Mouse (Mus musculus) mouse trophoblast stem cell (cell line): Measurements from ENCODE around the gene Gm28036.
"Not testable (repeated sequence)": the region's sequence is repeated elsewhere in the genome, so short reads cannot be mapped to it uniquely, and the experiment has no call there.

ENCODE experiments used
- in situ Hi-C, 2 experiments: fragments of 300-500 bp; cut with MseI, MboI; formaldehyde crosslinking; loops; 2 replicates in 1 of 2; 3 replicates in 1 of 2; pipeline ENCODE4 v1.15.1; 2025

Gene Gm28036

DNA sequence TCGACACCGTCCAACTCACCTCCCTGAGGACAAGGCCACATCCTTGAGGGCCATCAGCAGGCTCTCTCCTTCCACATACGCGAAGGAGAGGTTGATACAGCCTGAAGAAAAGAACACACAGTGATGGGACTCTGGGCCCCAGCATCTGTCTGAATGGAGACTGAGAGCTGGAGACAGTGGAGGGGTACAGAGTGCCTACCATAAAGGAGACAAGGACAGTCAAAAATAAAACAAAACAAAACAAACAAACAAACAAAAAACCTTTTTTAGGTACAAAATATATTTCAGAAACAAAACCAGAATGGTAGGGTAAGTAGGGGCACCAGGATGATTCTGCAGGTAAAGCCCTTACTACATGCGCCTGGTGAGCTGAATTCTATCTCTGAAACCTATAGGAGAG is at the start of gene Gm28036:
Gene Gm28036 (minus strand): TSS at position 101 of the 400 bp plus-strand sequence.
- in situ Hi-C loops: no loop called here

DNA sequence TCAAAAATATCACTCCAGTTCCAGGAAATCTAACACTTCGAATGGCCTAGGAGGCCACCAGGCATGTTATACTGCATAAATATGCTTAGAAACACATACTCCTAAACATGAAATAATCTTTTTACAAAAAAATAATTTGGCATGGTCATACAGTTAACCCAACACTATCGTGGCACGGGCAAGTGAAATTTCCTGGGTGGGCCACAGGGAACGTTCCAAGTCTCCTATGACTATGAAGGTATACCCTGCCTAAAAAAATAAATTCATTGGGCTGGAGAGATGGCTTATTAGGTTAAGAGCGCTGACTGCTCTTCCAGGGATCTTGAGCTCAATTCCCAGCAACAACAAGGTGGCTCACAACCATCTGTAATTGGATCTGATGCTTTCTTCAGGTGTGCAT is 39.7 kb upstream of the Gm28036 start:
- in situ Hi-C loops: no loop called here

DNA sequence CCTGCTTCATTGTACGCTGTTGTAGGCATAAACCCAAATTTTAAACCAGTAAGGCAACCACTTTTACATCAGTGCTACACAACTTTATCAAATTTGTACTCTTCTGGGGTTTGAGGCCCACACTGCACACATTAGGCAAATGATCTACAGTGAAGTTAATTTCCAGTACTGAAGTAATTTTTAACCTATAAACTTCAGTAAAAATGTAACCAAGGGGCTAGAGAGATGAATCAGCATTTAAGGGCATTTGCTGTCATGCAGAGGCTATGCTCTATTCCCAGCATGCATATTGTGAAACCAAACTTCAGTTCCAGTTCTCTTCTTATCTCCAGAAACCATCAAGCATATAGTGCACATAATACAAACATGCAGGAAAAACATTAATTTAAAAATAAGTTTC is 38.6 kb upstream of the Gm28036 start:
- in situ Hi-C loops: no loop called here

- in situ Hi-C loops: no loop called here
These were observed 24.6 kb upstream of the Gm28036 start for GRCm38 (mm10) chr2:156151538-156151937.

DNA sequence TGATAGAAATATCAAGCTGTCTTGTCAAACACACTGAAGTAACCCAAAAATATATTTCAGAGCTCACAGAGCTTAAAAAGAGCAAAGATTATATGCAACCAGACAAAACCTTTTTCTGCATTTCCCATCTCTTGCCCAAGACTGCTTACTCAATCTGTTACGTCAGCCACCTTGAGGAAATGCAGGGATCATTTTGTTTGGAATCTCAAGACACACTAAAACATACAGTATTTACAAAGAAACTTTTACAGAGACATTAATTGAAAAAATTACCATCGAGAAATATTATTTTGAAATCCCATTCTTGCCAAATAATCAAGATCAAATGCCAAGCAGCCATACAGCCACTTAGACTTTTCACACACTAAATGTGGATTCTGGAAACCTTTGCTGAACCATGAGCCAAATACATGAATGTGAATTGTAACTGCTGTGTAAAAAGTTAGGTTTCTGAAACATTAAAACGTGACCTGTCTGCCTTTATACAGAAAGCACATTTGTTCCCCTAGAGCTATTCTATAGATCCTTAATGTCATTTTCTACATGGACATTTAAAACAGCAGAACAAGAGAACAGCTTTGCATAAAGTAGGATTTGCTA is 20.5 kb upstream of the Gm28036 start:
- in situ Hi-C loops: no loop called here

- in situ Hi-C loops: no loop called here
These were observed 19.5 kb upstream of the Gm28036 start for GRCm38 (mm10) chr2:156146272-156146989.

DNA sequence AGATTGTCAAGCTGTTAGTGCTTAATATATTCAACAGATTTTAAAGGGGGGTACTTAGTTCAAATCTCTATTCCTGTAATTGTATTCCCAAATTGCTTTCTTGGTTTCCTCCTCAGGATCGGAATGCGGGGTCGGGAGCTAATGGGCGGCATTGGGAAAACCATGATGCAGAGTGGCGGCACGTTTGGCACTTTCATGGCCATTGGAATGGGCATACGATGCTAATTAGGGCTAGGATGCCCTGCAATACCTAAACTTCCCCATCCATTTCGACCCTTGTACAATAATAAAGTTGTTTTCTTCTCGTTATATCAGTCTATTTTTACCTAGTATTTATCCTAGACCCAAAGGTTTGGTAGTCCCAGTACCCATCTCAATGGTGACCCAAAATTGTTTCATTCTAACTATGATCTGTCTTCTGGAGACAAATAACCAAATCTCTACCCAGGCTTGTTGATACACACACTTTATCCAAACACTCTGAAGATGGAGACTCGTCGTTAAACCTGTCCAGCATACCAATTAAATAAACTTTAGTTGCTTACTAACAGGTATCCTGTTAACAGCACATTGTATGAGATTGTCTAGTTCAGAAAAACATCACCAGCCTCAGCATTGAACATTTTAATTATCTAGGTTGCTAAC is 18.7 kb upstream of the Gm28036 start:
- in situ Hi-C loops: no loop called here

- in situ Hi-C loops: no loop called here
These were observed 17.2 kb upstream of the Gm28036 start, which contains the start of the genes Romo1 and Nfs1 for GRCm38 (mm10) chr2:156143953-156144724. Gene Romo1, plus strand, starts transcription at chr2:156144039. Gene Nfs1, minus strand, starts transcription at chr2:156144186.

GRCm38 (mm10) chr2:156143367-156143766 is 16.5 kb upstream of the Gm28036 start:
- in situ Hi-C loops: no loop called here

DNA sequence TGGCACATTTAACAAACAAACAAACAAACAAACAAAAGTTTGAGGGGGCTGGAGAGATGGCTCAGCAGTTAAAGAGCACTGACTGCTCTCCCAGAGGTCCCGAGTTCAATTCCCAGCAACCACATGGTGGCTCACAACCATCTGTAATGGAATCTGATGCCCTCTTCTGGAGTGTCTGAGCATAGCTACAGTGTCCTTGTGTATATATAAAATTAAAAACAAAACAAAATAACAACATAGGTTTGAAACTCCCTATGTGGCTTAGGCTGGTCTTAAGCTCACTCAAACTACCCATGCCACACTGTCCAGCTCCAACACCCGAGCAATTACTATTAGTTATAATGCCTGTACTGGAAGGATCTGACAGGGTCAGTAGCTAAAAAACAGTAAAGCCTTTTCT is 15.9 kb upstream of the Gm28036 start:
- in situ Hi-C loops: no loop called here

- in situ Hi-C loops: no loop called here
These were observed 8.8 kb upstream of the Gm28036 start for GRCm38 (mm10) chr2:156135695-156136094.

DNA sequence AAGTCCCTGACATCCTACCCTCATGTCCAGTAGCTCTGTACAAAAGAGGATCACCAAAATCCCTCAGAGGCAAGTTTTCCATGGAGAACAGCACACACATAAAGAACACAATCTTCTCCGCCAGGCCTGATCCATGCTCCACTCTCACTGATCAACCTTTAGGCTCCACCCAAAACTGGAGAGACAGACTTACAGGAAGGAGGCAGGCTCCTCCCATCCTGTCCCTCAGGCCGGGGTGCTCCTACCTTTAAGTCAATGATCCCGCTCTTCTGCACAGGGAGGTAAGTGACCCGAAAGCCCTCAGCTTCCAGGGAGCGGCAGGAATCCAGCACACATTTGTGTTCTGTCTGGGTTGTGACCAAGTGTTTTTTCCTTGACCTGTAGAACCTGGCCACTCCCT is 7.3 kb upstream of the Gm28036 start:
- in situ Hi-C loops: no loop called here

DNA sequence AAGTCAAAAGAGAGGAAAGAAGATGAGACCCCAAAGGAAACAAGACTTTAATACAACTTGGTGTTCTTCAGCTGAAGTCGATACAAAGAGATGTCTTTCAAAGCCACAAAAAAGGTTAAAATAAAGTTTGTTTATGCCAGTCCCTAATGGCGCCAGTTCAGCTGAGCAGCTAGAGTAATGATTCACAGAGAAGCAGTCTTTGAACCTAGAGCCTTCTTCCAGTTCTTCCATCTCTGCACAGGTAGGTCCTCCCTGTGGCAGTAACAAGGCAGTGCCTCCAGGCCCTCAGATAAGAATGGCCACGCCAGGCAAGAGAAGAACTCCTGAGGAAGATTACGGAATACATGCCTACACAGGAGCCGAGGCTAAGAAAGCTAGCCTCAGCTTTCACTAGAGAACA is 3.2 kb downstream of the Gm28036 start:
- in situ Hi-C loops: no loop called here

DNA sequence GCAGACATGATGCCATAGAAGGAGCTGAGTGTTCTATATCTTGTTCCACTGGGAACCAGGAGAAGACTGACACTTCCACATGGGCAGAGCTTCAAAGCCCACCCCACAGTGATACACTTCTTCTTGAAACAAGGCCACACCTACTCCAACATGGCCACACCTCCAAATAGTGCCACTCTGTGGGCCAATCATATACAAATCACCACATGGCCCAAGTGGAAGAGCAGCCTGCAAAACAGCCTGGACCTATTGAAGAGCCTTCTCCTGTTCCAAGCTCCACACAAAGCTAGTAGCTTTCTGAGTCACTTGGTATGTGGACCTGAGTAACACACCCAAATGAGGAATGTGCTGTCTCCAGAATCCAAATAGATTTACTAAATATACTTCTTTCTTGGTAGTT is 7.3 kb downstream of the Gm28036 start:
- in situ Hi-C loops: no loop called here

DNA sequence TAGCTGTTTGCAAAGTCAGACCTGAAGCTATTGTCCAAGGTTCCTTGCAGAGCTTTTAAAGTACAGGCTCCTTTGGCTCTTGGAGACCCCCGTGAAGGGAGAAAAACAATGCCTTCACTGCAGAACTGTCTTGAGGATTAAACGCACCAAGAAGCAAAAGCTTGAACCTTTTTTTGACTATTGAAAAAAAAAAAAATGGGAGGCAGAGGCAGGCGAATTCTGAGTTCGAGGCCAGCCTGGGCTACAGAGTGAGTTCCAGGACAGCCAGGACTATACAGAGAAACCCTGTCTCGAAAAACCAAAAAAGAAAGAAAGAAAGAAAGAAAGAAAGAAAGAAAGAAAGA is 14.8 kb downstream of the Gm28036 start:
- in situ Hi-C loops: not testable (repeated sequence)

DNA sequence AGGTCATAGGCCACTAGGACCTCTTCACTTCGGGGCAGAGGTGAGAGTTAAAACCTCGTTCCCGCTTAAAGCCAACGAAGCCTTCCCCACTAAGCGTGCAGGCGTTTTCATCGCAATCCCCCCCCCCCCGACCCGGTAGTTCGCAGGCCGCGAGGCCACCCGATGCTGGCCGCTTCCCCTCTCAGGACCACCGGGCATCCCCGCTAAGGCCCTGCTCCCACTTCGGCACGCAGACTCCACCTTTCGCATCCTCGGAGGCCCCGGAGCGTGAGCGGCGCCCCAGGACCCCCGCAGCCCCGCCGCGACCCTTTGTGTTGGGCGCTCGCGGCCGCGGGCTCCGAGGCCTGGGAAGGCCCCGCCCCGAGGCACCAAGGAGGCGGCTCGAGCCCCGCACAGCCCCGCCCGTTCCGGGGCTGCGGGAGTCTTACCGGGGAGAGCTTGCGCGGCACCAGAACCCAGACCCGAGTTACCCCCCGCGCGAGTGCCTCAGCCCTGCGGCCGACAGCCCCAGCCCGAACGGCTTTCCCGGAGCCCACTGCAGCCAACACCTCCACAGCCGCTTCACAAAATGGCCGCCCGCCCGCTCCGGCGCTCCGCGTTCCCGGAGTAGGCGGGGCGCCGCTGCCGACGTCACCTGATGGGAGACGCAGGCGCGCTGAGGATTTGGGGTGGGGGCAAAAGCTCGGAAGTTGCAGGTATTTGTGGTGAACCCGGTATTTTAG is 15.4 kb downstream of the Gm28036 start, which contains the start of the genes Cpne1 and Rbm12:
Gene Cpne1 (minus strand): TSS at position 608 of the 722 bp plus-strand sequence.
Gene Rbm12 (minus strand): TSS at position 621 of the 722 bp plus-strand sequence.
- in situ Hi-C loops: no loop called here

DNA sequence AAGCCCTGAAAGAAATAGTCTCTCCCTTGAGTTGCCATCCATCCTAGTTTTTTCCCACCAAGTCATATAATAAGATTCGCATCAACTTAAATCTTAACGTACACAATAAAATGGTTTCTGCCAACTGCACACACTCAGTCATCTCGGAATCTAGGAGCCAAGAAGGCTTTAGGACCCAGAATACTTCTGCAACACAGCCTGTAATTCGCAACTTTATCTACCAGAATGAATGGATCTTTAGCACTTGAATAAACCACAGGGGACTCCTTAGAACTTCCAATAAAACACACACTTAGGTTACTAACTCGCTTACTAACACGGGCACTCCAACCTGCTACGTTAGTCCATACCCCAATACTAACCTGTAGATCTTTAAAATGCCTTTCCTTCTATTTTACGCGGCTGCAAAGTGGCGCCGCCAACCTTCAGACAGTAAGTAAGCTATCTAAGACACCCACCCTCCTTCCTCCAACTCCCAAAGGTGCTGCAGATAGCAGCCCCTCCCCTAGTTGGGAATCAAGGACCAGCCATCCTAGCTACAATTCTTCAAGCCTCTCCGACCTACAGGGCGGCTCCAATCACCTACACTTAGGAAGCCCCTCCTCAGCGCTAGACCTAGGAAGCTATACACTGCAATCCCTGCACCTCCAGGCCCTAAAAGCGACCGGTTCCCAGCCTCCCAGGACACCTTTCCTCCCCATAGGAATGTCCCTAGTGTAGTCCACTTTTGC is 16.1 kb downstream of the Gm28036 start:
- in situ Hi-C loops: no loop called here

DNA sequence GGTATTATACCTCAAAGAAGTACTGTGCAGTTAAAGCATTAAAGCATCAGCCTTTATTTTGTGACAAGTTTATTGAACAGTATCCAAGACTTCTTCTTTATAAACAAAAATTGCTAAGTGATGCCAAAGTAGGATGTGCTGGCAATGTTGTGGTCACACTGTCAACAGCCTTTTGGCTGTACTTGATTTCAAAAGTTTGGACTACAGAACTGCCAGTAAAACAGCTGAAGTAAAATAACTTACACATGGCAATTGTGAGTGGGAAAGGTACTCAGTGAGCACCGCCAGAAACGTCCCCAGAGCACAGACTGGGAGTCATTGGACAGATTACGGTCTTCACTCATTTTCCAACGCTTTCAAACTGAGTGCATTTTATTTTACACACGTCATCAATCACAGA is 35.0 kb downstream of the Gm28036 start:
- in situ Hi-C loops: no loop called here

- in situ Hi-C loops: no loop called here
These were observed 37.1 kb downstream of the Gm28036 start for GRCm38 (mm10) chr2:156089799-156090198.

DNA sequence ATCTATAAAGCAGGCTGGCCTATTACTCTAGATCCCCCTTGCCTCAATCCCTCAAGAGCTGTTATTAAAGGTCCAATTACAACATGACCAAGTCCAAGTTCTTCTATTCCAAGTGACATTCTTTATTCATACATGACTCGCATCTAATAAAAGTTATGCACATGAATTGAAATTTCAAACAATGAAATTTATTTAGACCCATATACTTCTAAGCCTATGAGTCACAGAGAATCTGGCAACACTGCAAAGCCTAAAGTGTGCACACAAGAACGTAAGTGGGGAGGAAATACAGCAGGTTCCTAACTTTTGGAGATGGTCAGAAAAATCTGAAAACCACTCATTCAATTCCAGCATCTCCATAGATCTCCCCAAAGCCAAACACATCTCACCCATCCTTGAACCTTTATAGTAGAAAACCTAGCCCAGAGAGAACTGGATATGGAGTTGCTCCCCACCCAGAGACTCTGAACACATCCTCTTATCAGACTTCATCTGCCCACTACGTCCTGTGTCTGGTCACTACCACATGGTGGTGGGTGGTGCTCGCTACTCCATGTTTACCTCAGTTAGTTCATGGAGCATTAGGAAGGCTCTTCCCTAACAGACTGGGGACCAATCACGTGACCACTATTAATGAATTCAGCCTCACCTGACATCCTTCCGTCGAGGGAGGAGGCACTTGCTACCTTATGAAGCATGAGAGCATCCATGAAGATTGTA is 39.3 kb downstream of the Gm28036 start:
- in situ Hi-C loops: no loop called here
